Mouse (Mus musculus): ENCODE results near the gene Kmt2d. TPM values are rescaled to one million over a fixed set of nuclear protein-coding genes. Genes with fewer than 3 reads are reported as not detected.

The Kmt2d gene
- polyA plus RNA-seq, 1 experiment from 2014 or later, result 11.9 TPM

DNA sequence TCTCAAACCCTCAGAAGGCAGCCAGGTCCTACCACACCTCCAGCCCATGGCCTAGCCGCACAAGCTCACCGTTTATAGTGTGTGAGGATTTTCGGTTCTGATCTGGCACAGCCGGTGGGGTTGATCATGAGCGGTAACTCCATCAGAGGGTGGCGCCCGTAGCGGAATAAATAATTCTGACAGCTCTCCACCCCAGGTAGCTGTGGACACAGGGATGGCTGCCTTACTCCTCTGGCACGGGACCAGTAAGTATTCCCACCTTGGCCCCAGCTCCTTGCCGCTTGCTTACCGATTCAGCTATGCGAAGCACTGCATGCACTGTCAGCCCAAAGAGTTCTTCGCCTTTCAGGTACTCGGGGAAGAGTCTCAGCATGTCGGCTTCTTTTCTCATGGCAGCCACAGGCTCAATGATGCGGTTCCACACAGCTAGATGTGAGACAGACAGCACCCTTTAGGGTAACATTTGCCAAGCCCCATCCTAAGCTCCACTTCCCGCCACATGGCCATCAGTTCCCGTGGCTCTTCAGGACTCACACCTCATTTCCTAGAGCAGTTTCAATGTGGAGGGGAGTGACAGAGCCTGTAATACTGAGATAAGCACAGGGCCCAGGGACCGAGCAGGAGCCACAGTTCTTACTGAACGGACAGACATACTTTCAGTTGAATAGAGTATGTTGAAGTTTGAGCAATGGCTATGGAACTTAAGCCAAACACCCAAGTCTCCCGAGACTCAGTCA is 33.8 kb downstream of the Kmt2d start:
- Histone ChIP-seq H3K9ac (ENCODE audit: low read length) (no peak overlapping the region), H3K27me3 (ENCODE audit: control insufficient read depth, insufficient read depth, low read depth, low read length) (no peaks in the 10 kb centered on the region), H3K4me1 (replicated peaks; ENCODE audit: control insufficient read depth, insufficient read depth, low read length) (peaks cover 1% of the 10 kb centered on the region), H3K4me2 (ENCODE audit: low read depth, low read length) (no peak overlapping the region), H3K4me3 (ENCODE audit: low read length) (no peak overlapping the region), H3K27ac (ENCODE audit: low read length) (no peak overlapping the region), H3K9me3 (ENCODE audit: control insufficient read depth, low read length) (no peaks in the 10 kb centered on the region), H3K36me3 (ENCODE audit: control insufficient read depth, insufficient read depth, low read length) (peaks cover 72% of the 10 kb centered on the region)
- no peak for ATAC-seq (ENCODE audit: low read depth)
- WGBS, result 88% methylated on average over 21 of the region's 21 CpGs

DNA sequence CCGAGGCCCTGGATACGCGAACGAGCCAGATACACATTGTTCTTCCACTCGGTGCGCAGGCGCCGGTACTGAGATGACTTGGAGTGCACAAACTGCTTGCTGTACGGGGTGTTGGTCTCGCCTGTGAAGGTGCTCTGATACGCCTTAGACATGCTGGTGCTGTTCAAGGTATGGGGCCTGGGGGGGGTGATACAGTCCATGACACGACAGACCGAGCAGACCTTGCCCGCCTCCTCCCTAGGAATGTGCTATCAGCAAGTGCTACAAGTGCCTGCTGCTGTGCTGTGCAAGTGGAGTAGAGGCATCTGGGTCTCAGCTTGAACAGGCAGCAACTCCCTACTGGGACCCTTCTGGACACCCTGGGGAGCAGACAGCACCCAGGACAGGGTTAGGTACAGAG is 35.7 kb downstream of the Kmt2d start:
- ATAC-seq (ENCODE audit: low read depth), result no peak
- H3K9me3 ChIP-seq (ENCODE audit: control insufficient read depth, low read length), result no peaks in the 10 kb centered on the region
- no peak overlapping the region for H3K9ac ChIP-seq (ENCODE audit: low read length)
- H3K36me3 ChIP-seq (ENCODE audit: control insufficient read depth, insufficient read depth, low read length), result peaks cover 56% of the 10 kb centered on the region
- H3K4me2 ChIP-seq (ENCODE audit: low read depth, low read length), result no peak overlapping the region
- H3K4me1 ChIP-seq (replicated peaks; ENCODE audit: control insufficient read depth, insufficient read depth, low read length), result peaks cover 6% of the 10 kb centered on the region
- H3K27me3 ChIP-seq (ENCODE audit: control insufficient read depth, insufficient read depth, low read depth, low read length), result no peaks in the 10 kb centered on the region
- WGBS, result 88% methylated on average over 14 of the region's 14 CpGs
- H3K4me3 ChIP-seq (ENCODE audit: low read length), result no peak overlapping the region
- H3K27ac ChIP-seq (ENCODE audit: low read length), result no peak overlapping the region

DNA sequence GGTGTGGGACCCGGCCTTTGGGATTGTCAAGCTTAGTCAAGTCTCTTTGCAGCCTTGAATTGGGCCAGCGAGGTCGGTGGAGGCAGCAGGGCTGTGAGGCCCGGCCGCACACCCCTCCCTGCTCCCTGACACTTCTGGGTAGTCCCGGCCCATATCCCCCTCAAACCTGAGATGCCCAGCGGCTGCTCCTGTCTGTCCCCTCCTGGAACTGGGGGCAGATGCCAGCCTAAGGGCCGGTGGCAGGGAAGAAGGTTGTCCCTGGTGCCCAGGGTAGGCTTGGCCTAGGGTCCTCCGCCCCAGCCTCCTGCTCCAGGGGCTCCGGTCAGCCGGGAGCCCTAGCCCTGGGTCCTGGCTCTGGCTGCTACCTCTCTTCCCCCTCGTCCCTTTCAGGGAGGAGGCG is 36.9 kb downstream of the Kmt2d start:
- Histone ChIP-seq H3K27ac (ENCODE audit: low read length) (no peak overlapping the region), H3K9ac (ENCODE audit: low read length) (no peak overlapping the region), H3K4me2 (ENCODE audit: low read depth, low read length) (no peak overlapping the region), H3K4me3 (ENCODE audit: low read length) (no peak overlapping the region), H3K9me3 (ENCODE audit: control insufficient read depth, low read length) (no peaks in the 10 kb centered on the region), H3K36me3 (ENCODE audit: control insufficient read depth, insufficient read depth, low read length) (peaks cover 45% of the 10 kb centered on the region), H3K27me3 (ENCODE audit: control insufficient read depth, insufficient read depth, low read depth, low read length) (no peaks in the 10 kb centered on the region), H3K4me1 (replicated peaks; ENCODE audit: control insufficient read depth, insufficient read depth, low read length) (peaks cover 17% of the 10 kb centered on the region)
- WGBS, result 91% methylated on average over 13 of the region's 13 CpGs
- ATAC-seq (ENCODE audit: low read depth), result no peak

DNA sequence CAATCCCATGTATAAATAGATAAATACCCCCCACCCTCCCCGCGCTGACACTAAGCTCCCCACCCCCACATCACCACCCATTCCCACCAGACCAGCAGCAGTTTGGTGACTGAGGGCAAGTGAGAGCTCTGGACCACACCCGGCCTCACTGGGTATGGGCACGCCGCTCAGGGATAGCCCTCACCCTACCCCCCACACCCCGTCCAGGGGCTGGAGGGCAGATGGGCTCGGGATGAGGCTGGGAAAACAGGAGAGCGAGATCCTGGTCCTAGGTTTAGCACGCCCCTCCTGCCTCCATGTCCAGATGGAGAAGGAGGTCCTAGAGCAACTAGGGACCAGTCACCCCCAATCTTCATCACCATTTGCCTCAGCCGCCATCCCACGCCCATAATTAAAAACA is 37.7 kb downstream of the Kmt2d start:
- Histone ChIP-seq H3K4me1 (replicated peaks; ENCODE audit: control insufficient read depth, insufficient read depth, low read length) (peaks cover 19% of the 10 kb centered on the region), H3K27me3 (ENCODE audit: control insufficient read depth, insufficient read depth, low read depth, low read length) (no peaks in the 10 kb centered on the region), H3K27ac (ENCODE audit: low read length) (no peak overlapping the region), H3K4me2 (ENCODE audit: low read depth, low read length) (no peak overlapping the region), H3K4me3 (ENCODE audit: low read length) (no peak overlapping the region), H3K9me3 (ENCODE audit: control insufficient read depth, low read length) (no peaks in the 10 kb centered on the region), H3K36me3 (ENCODE audit: control insufficient read depth, insufficient read depth, low read length) (peaks cover 40% of the 10 kb centered on the region), H3K9ac (ENCODE audit: low read length) (no peak overlapping the region)
- WGBS, result 89% methylated on average over 11 of the region's 11 CpGs
- no peak for ATAC-seq (ENCODE audit: low read depth)

DNA sequence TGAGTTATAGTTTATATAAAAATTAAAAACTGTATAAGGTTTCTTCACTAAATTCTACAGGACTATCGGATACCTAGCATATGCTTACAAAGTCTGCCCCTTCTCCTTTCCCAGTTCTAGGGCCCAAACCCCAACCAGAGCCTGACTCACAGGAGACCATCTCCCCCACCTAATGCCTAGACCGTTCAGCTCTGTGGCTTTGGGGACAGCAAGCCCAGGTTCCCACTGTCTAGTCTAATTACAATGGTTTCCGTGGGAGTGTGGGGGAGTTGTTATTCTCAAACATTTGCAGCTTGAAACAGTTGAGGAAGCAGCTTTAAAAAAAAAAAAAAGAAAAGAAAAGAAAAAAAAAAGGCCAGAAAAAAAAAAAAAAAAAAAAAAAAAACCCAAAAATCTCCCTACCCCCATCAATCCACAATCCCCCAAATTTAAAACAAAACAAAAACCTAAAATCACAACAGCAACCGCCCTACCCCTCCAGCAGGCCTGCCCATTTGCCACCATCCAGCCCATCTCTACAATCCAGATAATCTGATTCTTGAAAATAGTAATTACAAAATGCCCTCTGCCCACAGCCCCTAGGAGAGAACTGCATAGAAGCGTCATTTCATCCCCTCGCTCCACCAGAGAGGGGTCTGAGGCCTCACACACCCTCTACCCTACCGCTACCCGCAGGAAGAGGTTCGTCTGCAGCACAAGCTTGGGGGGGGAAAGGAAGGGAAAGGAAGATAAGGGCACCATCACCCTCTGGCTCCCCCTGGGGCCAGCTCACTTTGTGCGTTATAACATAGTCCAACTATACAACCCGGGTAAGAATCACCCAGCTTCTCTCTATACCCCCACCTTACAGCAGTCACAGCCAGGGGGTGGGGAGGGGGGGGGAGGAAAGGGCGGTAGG is 38.6 kb downstream of the Kmt2d start:
- WGBS, result 51% methylated on average over 12 of the region's 12 CpGs
- ATAC-seq (ENCODE audit: low read depth), result no peak
- Histone ChIP-seq H3K9ac (ENCODE audit: low read length) (0 out of 2 replicates have a peak overlapping the region, but pooled peaks have one; percentile 84), H3K27me3 (ENCODE audit: control insufficient read depth, insufficient read depth, low read depth, low read length) (no peaks in the 10 kb centered on the region), H3K27ac (ENCODE audit: low read length) (peak overlapping the region; percentile 97), H3K9me3 (ENCODE audit: control insufficient read depth, low read length) (no peaks in the 10 kb centered on the region), H3K4me1 (replicated peaks; ENCODE audit: control insufficient read depth, insufficient read depth, low read length) (peaks cover 19% of the 10 kb centered on the region), H3K36me3 (ENCODE audit: control insufficient read depth, insufficient read depth, low read length) (peaks cover 39% of the 10 kb centered on the region), H3K4me3 (ENCODE audit: low read length) (peak overlapping the region; percentile 90; the same call in 1 of the 2 replicates), H3K4me2 (ENCODE audit: low read depth, low read length) (peak overlapping the region; percentile 53)

DNA sequence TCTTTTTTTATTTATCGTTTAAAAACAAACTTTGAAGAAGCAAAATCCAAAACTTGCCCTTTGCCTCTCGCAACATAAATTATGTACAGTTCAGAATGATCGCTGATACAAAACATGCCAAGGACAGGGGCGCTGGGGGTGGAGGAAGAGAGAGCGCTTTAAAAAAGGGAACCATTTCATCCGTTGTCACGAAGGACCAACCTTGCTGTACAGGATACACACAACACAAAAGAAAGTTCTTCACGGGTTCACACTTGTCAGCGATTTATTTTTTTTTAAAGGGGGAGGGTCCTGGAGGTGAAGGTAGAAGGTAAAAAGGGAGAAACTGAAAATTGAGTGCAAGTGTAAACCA is 39.3 kb downstream of the Kmt2d start:
- peaks cover 35% of the 10 kb centered on the region for H3K36me3 ChIP-seq (ENCODE audit: control insufficient read depth, insufficient read depth, low read length)
- H3K9ac ChIP-seq (ENCODE audit: low read length), result peak overlapping the region; percentile 84; the same call in 1 of the 2 replicates
- ATAC-seq (ENCODE audit: low read depth), result peak; percentile 48

DNA sequence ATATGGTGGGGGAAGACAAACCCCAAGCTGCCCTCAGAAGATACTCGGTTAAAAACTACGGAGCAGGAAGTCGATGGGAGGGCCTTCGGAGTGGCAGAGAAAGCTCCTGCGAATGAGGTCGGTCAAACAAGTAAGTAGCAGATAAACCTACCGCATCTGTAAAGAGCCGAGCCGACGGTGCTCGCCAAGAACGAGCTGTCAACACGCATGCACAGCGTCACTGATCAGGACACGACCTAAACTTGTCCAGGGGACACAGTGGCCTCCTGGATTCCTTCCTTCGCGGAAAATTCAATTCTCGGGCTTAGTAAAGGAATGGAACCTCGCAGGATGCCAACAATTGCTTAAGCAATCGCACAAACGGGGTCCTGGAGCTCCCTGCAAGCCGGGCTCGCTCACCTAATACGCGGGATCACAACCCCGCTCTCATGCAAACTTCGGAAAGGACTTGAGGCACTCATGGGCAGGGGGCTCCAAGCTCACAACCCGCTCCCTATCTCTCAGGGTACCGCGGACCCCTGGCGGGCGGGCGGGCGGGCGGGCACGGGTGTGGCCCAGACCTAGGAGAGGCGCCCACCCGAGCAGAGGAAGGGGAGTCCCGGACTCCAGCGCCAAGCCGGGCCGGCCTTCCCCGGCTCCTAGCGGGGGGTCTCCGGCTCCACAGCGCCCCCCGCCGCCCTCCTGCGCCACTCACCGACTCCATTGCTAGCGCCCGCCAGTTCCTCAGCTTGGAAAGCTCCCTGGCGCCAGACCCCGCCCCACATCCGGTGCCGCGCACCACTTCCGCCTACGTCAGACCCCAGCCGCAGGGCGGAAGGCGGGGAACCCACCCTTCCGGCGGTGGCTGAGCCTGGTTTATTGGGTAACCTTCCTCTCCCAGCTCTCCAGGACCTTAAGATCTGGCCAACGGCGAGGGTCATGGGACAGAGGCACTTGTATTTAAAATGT is 40.0 kb downstream of the Kmt2d start, which contains the start of gene Prkag1:
Prkag1 (minus strand) TSS at position 786 of the 948 bp plus-strand sequence.
- Histone ChIP-seq H3K4me2 (ENCODE audit: low read depth, low read length) (peak within 1 kb of the TSS; percentile 69), H3K27me3 (ENCODE audit: control insufficient read depth, insufficient read depth, low read depth, low read length) (no peaks in the 10 kb centered on the region), H3K4me1 (replicated peaks; ENCODE audit: control insufficient read depth, insufficient read depth, low read length) (peaks cover 19% of the 10 kb centered on the region), H3K36me3 (ENCODE audit: control insufficient read depth, insufficient read depth, low read length) (peaks cover 30% of the 10 kb centered on the region), H3K9ac (ENCODE audit: low read length) (peak within 1 kb of the TSS; percentile 84), H3K4me3 (ENCODE audit: low read length) (peak within 1 kb of the TSS; percentile 90), H3K9me3 (ENCODE audit: control insufficient read depth, low read length) (no peaks in the 10 kb centered on the region), H3K27ac (ENCODE audit: low read length) (peak within 1 kb of the TSS; percentile 97)
- WGBS, result 0% methylated on average over 55 of the region's 66 CpGs
- peak; percentile 98 for ATAC-seq (ENCODE audit: low read depth)

More for the DNA sequence above, 39.3 kb downstream of the Kmt2d start:
- peak overlapping the region; percentile 97 for H3K27ac ChIP-seq (ENCODE audit: low read length)
- WGBS, result 11% methylated on average over 9 of the region's 9 CpGs
- peaks cover 19% of the 10 kb centered on the region for H3K4me1 ChIP-seq (replicated peaks; ENCODE audit: control insufficient read depth, insufficient read depth, low read length)
- H3K9me3 ChIP-seq (ENCODE audit: control insufficient read depth, low read length), result no peaks in the 10 kb centered on the region
- peak overlapping the region; percentile 53 for H3K4me2 ChIP-seq (ENCODE audit: low read depth, low read length)
- H3K27me3 ChIP-seq (ENCODE audit: control insufficient read depth, insufficient read depth, low read depth, low read length), result no peaks in the 10 kb centered on the region
- H3K4me3 ChIP-seq (ENCODE audit: low read length), result peak overlapping the region; percentile 90

DNA sequence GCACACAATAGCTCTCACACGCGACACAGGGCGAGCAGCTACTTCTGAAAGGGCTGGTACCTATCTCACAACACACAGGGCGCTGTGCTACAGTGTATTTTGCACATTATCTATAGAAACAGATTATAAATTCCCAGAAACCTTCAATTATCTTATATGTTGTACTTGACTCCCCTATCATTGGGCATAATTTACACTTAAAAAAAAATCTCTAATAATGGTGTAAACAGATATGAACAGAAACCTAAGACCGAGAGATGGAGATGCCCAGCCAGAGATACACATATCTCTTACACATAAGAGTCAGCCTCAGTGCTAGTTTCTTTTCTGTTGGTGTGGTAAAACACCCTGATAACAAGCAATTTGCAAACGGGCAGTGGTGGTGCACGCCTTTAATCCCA is 43.4 kb downstream of the Kmt2d start:
- Histone ChIP-seq H3K9ac (ENCODE audit: low read length) (no peak overlapping the region), H3K4me1 (replicated peaks; ENCODE audit: control insufficient read depth, insufficient read depth, low read length) (peaks cover 19% of the 10 kb centered on the region), H3K9me3 (ENCODE audit: control insufficient read depth, low read length) (no peaks in the 10 kb centered on the region), H3K27me3 (ENCODE audit: control insufficient read depth, insufficient read depth, low read depth, low read length) (no peaks in the 10 kb centered on the region), H3K27ac (ENCODE audit: low read length) (no peak overlapping the region), H3K36me3 (ENCODE audit: control insufficient read depth, insufficient read depth, low read length) (peaks cover 17% of the 10 kb centered on the region), H3K4me3 (ENCODE audit: low read length) (no peak overlapping the region), H3K4me2 (ENCODE audit: low read depth, low read length) (no peak overlapping the region)
- no peak for ATAC-seq (ENCODE audit: low read depth)
- 81% methylated on average over 7 of the region's 7 CpGs for WGBS

Data from lung, embryonic 16.5 days (tissue).